Mouse (Mus musculus) retina, adult 2 months (tissue): ENCODE measurements at regions not wholly inside any gene's neighbourhood (a gene's known extent, or its start where the extent isn't known, plus 50 kb on each side); places are given as distances from the start of the nearest gene placed in this dataset.

Experiments used
- DNase-seq: peaks from one replicate; pipeline ENCODE4 v3.0.0-alpha.2; 2012; ENCODE audit warnings: low read depth, low spot score

GRCm38 (mm10) chr1:194208034-194209000 lies 409.7 kb upstream of the Plxna2 start:
- DNase-seq, result no peak

- no peak for DNase-seq
Measured at GRCm38 (mm10) chr1:194197516-194197915, 420.5 kb upstream of the Plxna2 start.

GRCm38 (mm10) chr1:194182293-194182692 lies 435.7 kb upstream of the Plxna2 start:
- no peak for DNase-seq

GRCm38 (mm10) chr1:194161469-194161868 lies 456.5 kb upstream of the Plxna2 start:
- no peak for DNase-seq

DNA sequence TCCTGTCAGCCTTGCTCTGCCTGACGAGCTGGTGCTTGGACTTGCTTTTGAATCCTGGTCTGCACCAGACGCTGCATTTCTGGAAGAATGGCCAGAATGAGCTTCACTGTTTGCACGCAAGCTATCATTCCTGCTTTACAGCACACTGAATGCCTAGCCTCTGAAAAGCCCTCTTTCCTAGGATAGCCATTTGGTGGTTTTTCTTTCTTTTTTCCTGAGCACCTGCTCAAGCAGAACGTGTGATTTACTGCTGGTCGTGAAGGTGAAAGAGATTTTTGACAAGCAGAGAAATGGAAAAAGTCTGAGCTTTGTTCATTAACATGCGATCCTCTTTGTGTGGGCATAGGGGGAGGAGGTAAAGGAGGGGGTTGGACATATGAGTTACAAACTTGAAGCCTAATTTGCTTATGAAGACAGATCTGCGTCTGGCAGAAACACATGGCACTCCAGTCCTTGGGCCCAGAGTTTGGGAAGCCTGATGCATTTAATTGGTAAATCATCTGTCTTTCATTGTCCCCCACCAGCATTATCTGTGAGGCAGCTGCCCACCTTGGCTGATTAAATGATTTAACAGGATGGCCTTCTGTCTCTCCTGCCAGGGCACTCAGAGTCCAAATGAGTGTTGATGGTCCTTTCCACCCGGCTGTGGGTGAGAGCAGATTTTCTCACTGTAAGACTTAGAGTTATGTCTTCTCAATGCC lies 457.1 kb upstream of the Plxna2 start:
- DNase-seq, result no peak

DNA sequence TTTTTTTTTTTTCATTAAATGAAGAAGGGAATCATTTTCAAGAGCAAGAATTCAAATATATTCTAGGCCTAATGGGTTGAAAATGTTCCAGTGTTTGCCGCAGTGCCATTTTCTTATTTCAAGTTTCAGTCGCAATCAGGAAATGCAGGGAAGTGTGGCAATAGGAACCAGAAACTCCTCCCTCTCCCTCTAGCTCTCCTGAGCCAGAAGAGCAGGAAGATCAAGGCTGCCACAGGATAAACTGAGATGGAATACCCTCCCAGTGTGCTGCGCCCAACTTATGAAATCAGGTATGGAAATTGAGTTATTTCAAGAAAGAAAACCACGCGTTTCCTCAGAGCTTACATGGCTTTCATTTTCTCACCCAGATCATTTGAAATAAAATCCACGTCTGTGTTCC lies 460.8 kb upstream of the Plxna2 start:
- no peak for DNase-seq

DNA sequence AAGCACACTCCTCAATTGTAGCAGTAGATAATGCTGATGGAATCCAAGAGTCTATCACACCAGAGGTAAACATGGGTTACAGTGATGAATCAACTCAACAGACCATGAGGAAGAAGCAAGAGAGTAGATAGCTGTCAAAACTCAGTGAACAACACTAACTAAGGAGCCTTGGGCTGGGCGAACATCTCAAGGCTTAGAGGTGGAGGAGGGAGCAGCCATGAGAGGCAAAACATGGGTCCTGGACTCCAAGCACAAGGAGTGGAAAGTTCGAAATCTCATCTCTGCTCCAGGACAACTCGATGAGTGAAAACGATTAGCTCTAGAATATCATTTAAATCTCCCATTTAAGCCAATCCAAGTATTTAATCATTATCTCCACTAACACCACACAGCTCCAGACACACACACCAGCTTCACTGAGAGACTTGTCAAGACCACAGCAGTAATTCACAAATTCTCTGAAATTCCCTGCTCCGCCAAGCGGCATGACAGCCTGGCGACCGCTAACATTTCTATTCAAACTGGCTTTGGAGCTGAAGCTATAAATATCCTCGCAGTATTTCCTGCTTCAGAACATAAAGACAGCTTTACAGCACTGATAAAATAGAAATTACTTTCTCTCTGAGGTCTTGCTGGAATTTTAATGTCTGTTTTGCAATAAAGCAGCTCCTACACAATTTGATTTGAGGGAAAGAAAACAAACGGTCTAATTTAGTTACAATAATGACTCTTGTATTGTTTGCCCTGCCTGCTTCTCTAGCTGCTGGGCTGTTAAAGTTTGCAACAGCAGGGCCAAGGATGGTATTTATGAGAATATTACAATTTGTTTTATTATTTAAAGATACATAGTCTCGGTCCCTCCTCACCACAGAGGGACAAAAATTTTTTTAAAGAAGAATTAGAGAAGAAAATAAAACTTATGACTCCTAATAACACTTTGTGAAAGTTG lies 469.3 kb upstream of the Plxna2 start:
- no peak for DNase-seq

DNA sequence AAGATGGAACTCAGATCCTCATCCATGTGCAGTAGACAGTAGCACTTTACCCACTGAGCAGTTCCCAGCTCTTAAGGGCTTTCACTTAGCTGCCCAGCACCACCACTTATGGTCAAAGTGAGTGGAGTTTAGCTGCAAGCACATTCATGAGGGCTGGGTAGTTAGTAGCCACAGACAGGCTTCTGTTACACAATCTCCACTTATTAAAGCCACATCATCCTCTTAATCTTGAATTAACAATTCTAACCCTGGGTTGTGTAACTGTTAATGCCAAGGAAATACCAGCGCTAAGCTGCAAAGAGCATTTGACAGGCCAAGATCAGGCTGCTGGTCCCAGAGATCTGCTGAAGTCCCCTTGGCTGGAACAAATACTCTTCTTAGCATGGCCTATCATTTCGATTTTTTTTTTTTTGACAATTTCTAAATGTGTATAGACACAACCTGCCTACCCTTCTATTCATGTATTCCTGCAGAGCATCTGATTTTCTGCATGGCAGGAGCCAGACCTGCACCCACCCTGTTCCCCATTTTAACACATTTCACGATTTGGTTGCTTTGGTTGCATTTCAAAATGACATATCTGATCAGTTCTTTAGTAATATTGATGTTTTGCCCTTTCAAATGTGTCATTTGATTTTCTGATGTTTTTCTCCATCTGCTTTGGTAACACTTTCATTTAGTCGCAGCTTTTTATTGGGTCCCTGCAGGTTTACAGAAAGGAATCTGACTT lies 500.2 kb upstream of the Plxna2 start:
- DNase-seq, result no peak

DNA sequence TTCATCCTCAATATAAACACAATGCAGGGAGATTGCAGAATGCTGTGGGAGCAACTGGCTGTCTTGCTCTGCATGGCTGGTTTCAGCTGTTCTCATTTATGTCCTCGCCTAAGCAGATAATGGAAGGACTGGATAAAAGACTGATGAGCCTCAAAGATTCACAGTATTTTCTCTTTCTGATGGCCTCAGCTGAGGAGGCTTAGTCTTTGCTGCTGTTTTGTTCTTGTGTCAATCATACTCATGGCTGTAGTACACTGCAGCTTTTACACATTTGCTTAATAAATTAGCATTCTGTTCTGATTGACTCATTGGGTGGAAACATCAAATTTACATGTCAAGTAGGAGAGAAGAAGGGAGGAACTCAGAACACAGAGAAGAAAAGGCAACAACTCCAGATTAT lies 503.6 kb upstream of the Plxna2 start:
- DNase-seq, result no peak

DNA sequence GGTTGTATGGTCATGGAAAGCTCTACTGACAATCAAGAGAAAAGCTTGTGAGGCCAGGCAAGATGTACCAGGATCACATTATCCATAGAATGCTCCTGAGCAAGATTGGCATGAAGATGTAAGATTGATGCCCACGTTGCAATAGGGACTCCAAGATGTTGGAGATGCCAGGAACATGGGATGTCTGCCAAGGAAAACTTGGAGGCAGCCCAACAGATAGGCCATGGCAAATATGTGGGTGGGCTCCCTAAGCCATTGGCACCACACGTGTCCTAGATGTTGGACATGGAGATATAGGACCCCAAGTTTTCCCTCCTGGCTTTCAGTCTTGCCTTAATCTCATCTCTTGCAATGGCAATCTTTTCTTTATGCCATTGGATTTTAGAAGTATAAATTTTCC lies 506.1 kb upstream of the Plxna2 start:
- no peak for DNase-seq

GRCm38 (mm10) chr1:194109172-194110071 lies 508.6 kb upstream of the Plxna2 start:
- DNase-seq, result no peak

DNA sequence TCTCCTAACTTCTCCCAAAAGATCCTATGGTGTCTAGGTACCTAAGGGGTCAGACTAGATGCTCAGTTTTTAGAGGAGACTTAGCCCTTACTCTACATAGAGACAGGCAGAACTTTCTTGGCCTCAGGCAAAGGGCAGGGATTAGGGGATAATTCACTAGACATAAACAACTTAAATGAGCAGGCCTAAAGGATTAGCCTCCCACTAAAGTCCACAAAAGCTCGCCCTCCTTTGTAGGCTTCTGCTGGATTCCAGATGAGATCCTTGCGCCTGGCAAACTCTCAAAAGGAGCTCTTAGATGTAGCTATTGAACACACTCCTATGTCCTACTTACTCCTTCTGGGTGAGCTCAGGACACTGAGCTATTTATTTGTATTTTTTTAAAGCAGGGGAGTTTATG lies 509.9 kb upstream of the Plxna2 start:
- DNase-seq, result no peak

DNA sequence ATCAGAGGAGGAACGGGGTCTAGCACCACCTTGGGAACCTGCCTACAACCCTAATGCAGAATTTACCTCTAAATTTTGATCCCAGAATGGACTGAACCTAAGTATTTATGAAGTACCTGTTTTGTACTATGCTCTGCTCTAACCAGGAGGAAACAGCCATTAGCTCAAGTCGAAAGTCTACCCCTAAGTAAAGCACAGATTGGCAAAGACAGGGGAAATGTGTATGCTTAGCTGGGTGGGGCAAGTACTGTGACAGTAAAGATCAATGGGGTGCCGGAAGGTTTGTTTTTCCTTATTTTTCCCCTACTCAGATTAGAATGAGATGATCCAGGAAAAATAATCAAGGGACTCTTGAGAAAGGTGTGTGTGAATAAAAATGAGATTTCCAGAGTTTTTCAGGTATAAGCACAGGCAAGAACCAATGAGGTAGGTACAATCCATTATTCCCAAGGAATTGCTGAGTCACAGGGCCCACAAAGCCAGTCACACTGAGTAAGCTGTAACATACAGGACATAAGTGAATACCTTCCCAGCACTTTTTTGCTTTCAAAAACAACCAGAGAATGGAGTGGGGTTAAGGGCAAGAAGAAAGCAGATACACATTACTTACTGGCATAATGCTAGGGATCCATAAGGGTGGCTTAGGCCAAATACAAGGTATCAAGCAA lies 510.6 kb upstream of the Plxna2 start:
- DNase-seq, result no peak

DNA sequence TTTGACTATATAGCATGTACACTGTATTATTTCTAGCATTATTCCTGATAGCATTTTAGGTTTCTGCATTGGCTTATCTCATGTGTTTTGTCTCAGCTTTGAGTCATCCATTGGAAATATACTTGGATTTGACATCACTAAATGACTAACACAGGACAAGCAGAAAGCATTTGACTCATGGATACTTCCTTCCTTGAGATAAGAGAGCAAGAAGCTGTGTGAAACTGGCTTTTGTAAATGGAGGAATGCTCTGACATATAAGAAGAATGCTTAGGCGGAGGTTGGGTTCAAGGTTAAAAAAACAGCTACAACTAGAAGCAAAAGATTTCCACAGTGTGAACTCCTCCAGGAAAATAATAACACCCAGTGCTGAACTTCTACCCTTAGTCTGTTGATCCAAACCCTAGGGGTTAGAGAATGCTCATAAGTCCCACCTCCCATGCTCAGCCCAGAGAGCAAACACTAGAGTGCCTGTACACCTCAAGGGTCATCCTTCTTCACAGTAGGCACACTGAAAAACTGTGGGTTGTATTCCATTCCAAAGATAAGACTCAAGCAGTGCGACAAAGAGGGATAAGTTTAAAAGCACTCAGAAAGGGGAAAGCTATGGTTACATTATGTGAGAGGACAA lies 528.0 kb upstream of the Plxna2 start:
- no peak for DNase-seq

DNA sequence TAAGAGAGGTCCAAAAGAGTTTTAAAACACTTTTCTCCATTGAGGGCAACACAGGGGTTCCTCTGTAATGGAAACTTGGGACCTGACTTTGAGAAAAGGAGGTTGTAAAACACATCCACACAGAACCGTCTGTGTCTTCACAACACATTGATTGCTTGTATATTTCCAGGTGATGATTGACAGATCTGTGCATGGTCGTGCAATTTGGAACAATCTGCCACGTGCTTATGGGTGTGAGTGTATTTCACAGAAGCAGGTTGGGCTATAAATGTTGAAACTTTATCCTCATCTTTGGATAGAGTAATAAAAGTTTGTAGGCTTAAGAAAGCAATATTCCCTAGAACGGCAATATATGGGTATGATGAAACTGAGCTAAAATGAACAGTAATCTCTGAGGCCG lies 559.5 kb upstream of the Plxna2 start:
- no peak for DNase-seq

GRCm38 (mm10) chr1:194056544-194056943 lies 561.5 kb upstream of the Plxna2 start:
- no peak for DNase-seq

DNA sequence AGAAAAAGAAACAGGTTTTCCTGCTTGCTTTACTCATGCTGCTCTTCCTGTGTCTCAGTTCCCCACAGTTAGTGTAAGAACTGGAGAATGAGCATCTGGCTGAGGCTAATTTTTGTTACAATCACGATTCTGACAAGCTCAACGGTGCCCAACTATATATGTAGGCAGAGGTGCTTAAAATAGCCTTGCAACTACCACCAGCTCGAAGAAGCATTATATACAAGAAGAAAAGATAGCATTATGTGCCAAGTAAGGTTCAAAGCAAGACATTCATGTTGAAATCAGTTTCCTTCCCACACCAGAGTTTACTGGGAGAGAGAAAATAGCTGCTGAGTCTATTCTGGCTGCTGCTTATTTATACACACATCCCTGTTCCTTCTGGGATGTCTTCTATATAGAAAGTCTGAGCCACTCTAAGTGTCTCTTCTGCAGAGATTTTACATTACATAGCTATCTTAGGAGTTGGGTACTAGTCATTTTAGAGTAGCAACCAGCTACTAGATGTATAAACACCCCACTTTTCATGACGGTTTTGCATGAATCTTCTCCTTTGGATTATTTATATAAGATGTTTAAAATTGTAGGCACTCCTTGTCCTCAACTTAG lies 568.2 kb upstream of the Plxna2 start:
- DNase-seq, result no peak
